Mouse (Mus musculus): ENCODE data around the gene Grm8.
"Not testable (repeated sequence)": the region's sequence is repeated elsewhere in the genome, so short reads cannot be mapped to it uniquely, and the experiment has no call there.

The Grm8 gene

GRCm38 (mm10) chr6:27892886-27893285 lies 242.1 kb downstream of the Grm8 start:
- no peak for ATAC-seq (ENCODE audit: insufficient number of reproducible peaks, low FRiP score, low TSS enrichment)

- ATAC-seq (ENCODE audit: insufficient number of reproducible peaks, low FRiP score, low TSS enrichment): no peak
These were observed 246.6 kb downstream of the Grm8 start for GRCm38 (mm10) chr6:27888391-27888790.

GRCm38 (mm10) chr6:27887922-27888321 lies 247.1 kb downstream of the Grm8 start:
- no peak for ATAC-seq (ENCODE audit: insufficient number of reproducible peaks, low FRiP score, low TSS enrichment)

GRCm38 (mm10) chr6:27885786-27886185 lies 249.2 kb downstream of the Grm8 start:
- no peak for ATAC-seq (ENCODE audit: insufficient number of reproducible peaks, low FRiP score, low TSS enrichment)

GRCm38 (mm10) chr6:27849644-27850043 lies 285.3 kb downstream of the Grm8 start:
- no peak for ATAC-seq (ENCODE audit: insufficient number of reproducible peaks, low FRiP score, low TSS enrichment)

GRCm38 (mm10) chr6:27836159-27836558 lies 298.8 kb downstream of the Grm8 start:
- no peak for ATAC-seq (ENCODE audit: insufficient number of reproducible peaks, low FRiP score, low TSS enrichment)

- ATAC-seq (ENCODE audit: insufficient number of reproducible peaks, low FRiP score, low TSS enrichment): not testable (repeated sequence)
These were observed 315.2 kb downstream of the Grm8 start for GRCm38 (mm10) chr6:27819735-27820134.

GRCm38 (mm10) chr6:27812789-27813188 lies 322.2 kb downstream of the Grm8 start:
- peak; percentile 54; the same call in 1 of the 2 replicates for ATAC-seq (ENCODE audit: insufficient number of reproducible peaks, low FRiP score, low TSS enrichment)

GRCm38 (mm10) chr6:27809996-27810395 lies 325.0 kb downstream of the Grm8 start:
- 0 out of 2 replicates have a peak, but pooled peaks have one; percentile 16 for ATAC-seq (ENCODE audit: insufficient number of reproducible peaks, low FRiP score, low TSS enrichment)

- no peak for ATAC-seq (ENCODE audit: insufficient number of reproducible peaks, low FRiP score, low TSS enrichment)
These were observed 328.2 kb downstream of the Grm8 start for GRCm38 (mm10) chr6:27806741-27807140.

GRCm38 (mm10) chr6:27800881-27801572 lies 334.0 kb downstream of the Grm8 start:
- no peak for ATAC-seq (ENCODE audit: insufficient number of reproducible peaks, low FRiP score, low TSS enrichment)

- ATAC-seq (ENCODE audit: insufficient number of reproducible peaks, low FRiP score, low TSS enrichment): no peak
These were observed 336.2 kb downstream of the Grm8 start for GRCm38 (mm10) chr6:27798735-27799134.

- no peak for ATAC-seq (ENCODE audit: insufficient number of reproducible peaks, low FRiP score, low TSS enrichment)
These were observed 345.4 kb downstream of the Grm8 start for GRCm38 (mm10) chr6:27789566-27789965.

GRCm38 (mm10) chr6:27789151-27789550 lies 345.8 kb downstream of the Grm8 start:
- ATAC-seq (ENCODE audit: insufficient number of reproducible peaks, low FRiP score, low TSS enrichment): no peak

GRCm38 (mm10) chr6:27782251-27782650 lies 352.7 kb downstream of the Grm8 start:
- ATAC-seq (ENCODE audit: insufficient number of reproducible peaks, low FRiP score, low TSS enrichment): no peak

- ATAC-seq (ENCODE audit: insufficient number of reproducible peaks, low FRiP score, low TSS enrichment): no peak
These were observed 353.6 kb downstream of the Grm8 start for GRCm38 (mm10) chr6:27781371-27781770.

- no peak for ATAC-seq (ENCODE audit: insufficient number of reproducible peaks, low FRiP score, low TSS enrichment)
These were observed 359.2 kb downstream of the Grm8 start for GRCm38 (mm10) chr6:27775646-27776271.

- ATAC-seq (ENCODE audit: insufficient number of reproducible peaks, low FRiP score, low TSS enrichment): no peak
These were observed 372.9 kb downstream of the Grm8 start for GRCm38 (mm10) chr6:27762061-27762460.

- no peak for ATAC-seq (ENCODE audit: insufficient number of reproducible peaks, low FRiP score, low TSS enrichment)
These were observed 381.6 kb downstream of the Grm8 start for GRCm38 (mm10) chr6:27753290-27753829.

GRCm38 (mm10) chr6:27746493-27746892 lies 388.5 kb downstream of the Grm8 start:
- ATAC-seq (ENCODE audit: insufficient number of reproducible peaks, low FRiP score, low TSS enrichment): no peak

GRCm38 (mm10) chr6:27745693-27746451 lies 389.1 kb downstream of the Grm8 start:
- no peak for ATAC-seq (ENCODE audit: insufficient number of reproducible peaks, low FRiP score, low TSS enrichment)

Measured in cerebellum, adult (tissue).